Mouse (Mus musculus): ENCODE results near the gene Dynll1. TPM values are rescaled to one million over a fixed set of nuclear protein-coding genes. Genes with fewer than 3 reads are reported as not detected.
A peak's percentile ranks its signal among the peaks of the same experiment; 100 is the strongest.

Dynll1 gene
- polyA plus RNA-seq, 1 experiment from 2014 or later: 1,317 TPM

GRCm38 (mm10) chr5:115278053-115278452, 22.7 kb downstream of the Dynll1 start:
- Histone ChIP-seq H3K4me2 (replicated peaks; ENCODE audit: low read depth, low read length) (no peak overlapping the region), H3K36me3 (ENCODE audit: insufficient read depth, low read length) (no peaks in the 10 kb centered on the region), H3K4me3 (ENCODE audit: low read depth, low read length) (no peak overlapping the region), H3K4me1 (ENCODE audit: insufficient read depth, low read depth, low read length) (peaks cover 6% of the 10 kb centered on the region; the same call in 1 of the 2 replicates), H3K27ac (ENCODE audit: low read length) (no peak overlapping the region), H3K9ac (replicated peaks; ENCODE audit: low read depth) (no peak overlapping the region), H3K9me3 (ENCODE audit: low read length) (no peaks in the 10 kb centered on the region), H3K27me3 (replicated peaks; ENCODE audit: insufficient read depth, low read length) (no peaks in the 10 kb centered on the region)
- no peak for ATAC-seq
- TF ChIP-seq CTCF (IDR thresholded peaks at IDR 0.05) (no peak), EP300 (IDR thresholded peaks at IDR 0.05) (no peak)
- WGBS: 80% methylated on average over 1 of the region's 1 CpGs
- DNase-seq (ENCODE audit: low spot score): no peak

- TF ChIP-seq CTCF (IDR thresholded peaks at IDR 0.05): peak; percentile 61
- TF ChIP-seq EP300 (IDR thresholded peaks at IDR 0.05): no peak
- DNase-seq (ENCODE audit: low spot score): peak; percentile 41
- no peak for ATAC-seq
- no peak overlapping the region for H3K27ac ChIP-seq (ENCODE audit: low read length)
- H3K36me3 ChIP-seq (ENCODE audit: insufficient read depth, low read length): no peaks in the 10 kb centered on the region
- H3K4me3 ChIP-seq (ENCODE audit: low read depth, low read length): no peak overlapping the region
- WGBS: 35% methylated on average over 14 of the region's 14 CpGs
- H3K9ac ChIP-seq (replicated peaks; ENCODE audit: low read depth): no peak overlapping the region
- H3K9me3 ChIP-seq (ENCODE audit: low read length): no peaks in the 10 kb centered on the region
- no peaks in the 10 kb centered on the region for H3K27me3 ChIP-seq (replicated peaks; ENCODE audit: insufficient read depth, low read length)
- no peak overlapping the region for H3K4me2 ChIP-seq (replicated peaks; ENCODE audit: low read depth, low read length)
- H3K4me1 ChIP-seq (ENCODE audit: insufficient read depth, low read depth, low read length): peaks cover 6% of the 10 kb centered on the region; the same call in 1 of the 2 replicates
Measured at GRCm38 (mm10) chr5:115275998-115276397, 24.8 kb downstream of the Dynll1 start.

- no peak overlapping the region for H3K4me2 ChIP-seq (replicated peaks; ENCODE audit: low read depth, low read length)
- DNase-seq (ENCODE audit: low spot score) (no peak), ATAC-seq (no peak)
- no peaks in the 10 kb centered on the region for H3K36me3 ChIP-seq (ENCODE audit: insufficient read depth, low read length)
- H3K9ac ChIP-seq (replicated peaks; ENCODE audit: low read depth): no peak overlapping the region
- no peaks in the 10 kb centered on the region for H3K9me3 ChIP-seq (ENCODE audit: low read length)
- TF ChIP-seq EP300 (IDR thresholded peaks at IDR 0.05): no peak
- TF ChIP-seq CTCF (IDR thresholded peaks at IDR 0.05): no peak
- WGBS: 89% methylated on average over 1 of the region's 1 CpGs
- no peak overlapping the region for H3K27ac ChIP-seq (ENCODE audit: low read length)
- H3K4me1 ChIP-seq (ENCODE audit: insufficient read depth, low read depth, low read length): peaks cover 10% of the 10 kb centered on the region; the same call in 1 of the 2 replicates
- H3K4me3 ChIP-seq (ENCODE audit: low read depth, low read length): no peak overlapping the region
- no peaks in the 10 kb centered on the region for H3K27me3 ChIP-seq (replicated peaks; ENCODE audit: insufficient read depth, low read length)
Measured at GRCm38 (mm10) chr5:115274771-115275170, 26.0 kb downstream of the Dynll1 start.

- Histone ChIP-seq H3K4me2 (replicated peaks; ENCODE audit: low read depth, low read length) (no peak overlapping the region), H3K9ac (replicated peaks; ENCODE audit: low read depth) (no peak overlapping the region), H3K4me3 (ENCODE audit: low read depth, low read length) (no peak overlapping the region), H3K27me3 (replicated peaks; ENCODE audit: insufficient read depth, low read length) (no peaks in the 10 kb centered on the region), H3K9me3 (ENCODE audit: low read length) (no peaks in the 10 kb centered on the region), H3K27ac (ENCODE audit: low read length) (no peak overlapping the region), H3K36me3 (ENCODE audit: insufficient read depth, low read length) (no peaks in the 10 kb centered on the region), H3K4me1 (ENCODE audit: insufficient read depth, low read depth, low read length) (peaks cover 10% of the 10 kb centered on the region; the same call in 1 of the 2 replicates)
- no peak for TF ChIP-seq EP300 (IDR thresholded peaks at IDR 0.05)
- TF ChIP-seq CTCF (IDR thresholded peaks at IDR 0.05): peak; percentile 20; the same call in 1 of the 2 replicates
- no peak for ATAC-seq
- WGBS: 48% methylated on average over 1 of the region's 1 CpGs
- no peak for DNase-seq (ENCODE audit: low spot score)
Measured at GRCm38 (mm10) chr5:115274353-115274752, 26.4 kb downstream of the Dynll1 start.

GRCm38 (mm10) chr5:115273549-115274135, 27.2 kb downstream of the Dynll1 start:
- H3K4me1 ChIP-seq (ENCODE audit: insufficient read depth, low read depth, low read length): peaks cover 10% of the 10 kb centered on the region; the same call in 1 of the 2 replicates
- DNase-seq (ENCODE audit: low spot score): no peak
- H3K9me3 ChIP-seq (ENCODE audit: low read length): no peaks in the 10 kb centered on the region
- H3K27me3 ChIP-seq (replicated peaks; ENCODE audit: insufficient read depth, low read length): no peaks in the 10 kb centered on the region
- H3K4me3 ChIP-seq (ENCODE audit: low read depth, low read length): no peak overlapping the region
- no peak overlapping the region for H3K9ac ChIP-seq (replicated peaks; ENCODE audit: low read depth)
- peak overlapping the region; percentile 68; the same call in 1 of the 2 replicates for H3K4me2 ChIP-seq (replicated peaks; ENCODE audit: low read depth, low read length)
- ATAC-seq: no peak
- no peak overlapping the region for H3K27ac ChIP-seq (ENCODE audit: low read length)
- no peaks in the 10 kb centered on the region for H3K36me3 ChIP-seq (ENCODE audit: insufficient read depth, low read length)
- TF ChIP-seq EP300 (IDR thresholded peaks at IDR 0.05): no peak
- TF ChIP-seq CTCF (IDR thresholded peaks at IDR 0.05): no peak
- WGBS: 69% methylated on average over 6 of the region's 6 CpGs

- peak within 1 kb of the TSS; percentile 68 for H3K4me2 ChIP-seq (replicated peaks; ENCODE audit: low read depth, low read length)
- peaks cover 13% of the 10 kb centered on the region; the same call in 1 of the 2 replicates for H3K4me1 ChIP-seq (ENCODE audit: insufficient read depth, low read depth, low read length)
- H3K36me3 ChIP-seq (ENCODE audit: insufficient read depth, low read length): no peaks in the 10 kb centered on the region
- H3K27me3 ChIP-seq (replicated peaks; ENCODE audit: insufficient read depth, low read length): no peaks in the 10 kb centered on the region
- no peak for TF ChIP-seq EP300 (IDR thresholded peaks at IDR 0.05)
- no peak for TF ChIP-seq CTCF (IDR thresholded peaks at IDR 0.05)
- peak within 1 kb of the TSS; percentile 99 for H3K9ac ChIP-seq (replicated peaks; ENCODE audit: low read depth)
- 13% methylated on average over 22 of the region's 26 CpGs for WGBS
- ATAC-seq (peak; percentile 91), DNase-seq (ENCODE audit: low spot score) (peak; percentile 97)
- H3K9me3 ChIP-seq (ENCODE audit: low read length): no peaks in the 10 kb centered on the region
- peak within 1 kb of the TSS; percentile 90 for H3K27ac ChIP-seq (ENCODE audit: low read length)
- peak within 1 kb of the TSS; percentile 99 for H3K4me3 ChIP-seq (ENCODE audit: low read depth, low read length)
Measured at GRCm38 (mm10) chr5:115272812-115273548, 27.8 kb downstream of the Dynll1 start, which contains the start of gene Rnf10. TSS of gene Rnf10 (minus strand) at chr5:115272898.

Measured in lung, postnatal 0 days (tissue).